Mouse (Mus musculus): ENCODE results near the gene Amz1. TPM values are rescaled to one million over a fixed set of nuclear protein-coding genes. Genes with fewer than 3 reads are reported as not detected.

Gene Amz1
- 0.10 and 2.4 TPM in 2 replicates for total RNA-seq (2017)

DNA sequence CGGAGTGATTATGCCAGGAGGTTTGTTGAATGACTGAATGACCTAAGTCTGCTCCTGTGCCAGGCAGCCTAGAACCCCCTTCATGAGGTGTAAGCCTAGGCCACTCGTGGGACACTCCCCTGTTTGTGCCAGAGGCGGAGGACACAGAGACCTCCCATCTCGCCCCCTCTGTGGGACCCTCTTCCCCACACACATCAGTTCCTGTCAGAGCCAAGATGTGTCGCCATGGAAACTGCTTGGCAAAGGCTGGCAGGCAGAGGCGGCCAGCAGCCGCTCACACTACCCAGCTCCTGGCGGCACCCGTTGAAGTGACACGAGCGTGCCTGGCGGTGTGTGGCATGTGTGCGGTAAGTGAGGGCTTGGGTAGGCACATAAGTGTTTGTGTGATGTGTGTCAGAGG lies at the start of gene Amz1:
Gene Amz1, plus strand, starts transcription at position 306 of the 400 bp plus-strand sequence.
- no peak for ATAC-seq (replicated peaks; ENCODE audit: low read depth, poor library complexity, severe bottlenecking)

DNA sequence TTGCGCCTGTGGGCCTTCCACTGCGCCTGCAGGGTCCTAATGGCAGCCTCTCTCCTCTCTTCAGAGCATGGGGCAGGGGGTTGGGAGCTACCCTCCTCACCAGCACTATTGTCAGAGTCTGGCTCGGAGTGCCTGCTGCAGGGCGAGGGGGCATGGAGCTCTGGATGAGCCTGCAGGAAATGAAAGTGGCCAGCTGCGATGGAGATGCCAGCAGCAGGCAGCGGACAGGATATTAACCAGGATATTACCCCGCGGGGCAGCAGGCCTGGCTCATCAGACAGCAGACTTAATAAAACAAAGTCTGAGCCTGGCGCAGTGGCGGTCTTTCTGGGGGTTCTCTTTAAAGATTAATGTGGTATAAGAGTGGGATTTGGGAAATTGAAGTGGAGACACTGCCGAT lies 48.8 kb upstream of the Amz1 start:
- ATAC-seq (replicated peaks; ENCODE audit: low read depth, poor library complexity, severe bottlenecking) = no peak

DNA sequence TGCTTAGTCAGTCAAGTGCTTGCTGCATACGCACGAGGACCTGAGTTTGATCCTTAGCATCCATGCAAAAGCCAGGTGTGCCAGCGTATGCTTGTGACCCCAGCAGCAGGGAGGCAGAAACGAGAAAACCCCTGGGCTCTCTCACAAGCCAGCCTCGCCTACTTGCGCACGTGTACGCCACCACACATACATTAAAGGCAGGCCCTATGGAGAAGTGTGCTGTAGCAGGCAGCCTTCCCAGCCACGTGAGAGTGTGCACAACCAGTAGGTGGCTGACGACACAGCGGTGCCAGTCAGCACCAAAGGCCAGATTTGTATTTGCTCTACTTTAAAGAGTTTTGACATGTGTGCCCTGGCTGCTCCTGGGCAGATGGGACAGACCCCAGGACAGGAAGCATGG lies 48.3 kb upstream of the Amz1 start:
- ATAC-seq (replicated peaks; ENCODE audit: low read depth, poor library complexity, severe bottlenecking) = no peak

DNA sequence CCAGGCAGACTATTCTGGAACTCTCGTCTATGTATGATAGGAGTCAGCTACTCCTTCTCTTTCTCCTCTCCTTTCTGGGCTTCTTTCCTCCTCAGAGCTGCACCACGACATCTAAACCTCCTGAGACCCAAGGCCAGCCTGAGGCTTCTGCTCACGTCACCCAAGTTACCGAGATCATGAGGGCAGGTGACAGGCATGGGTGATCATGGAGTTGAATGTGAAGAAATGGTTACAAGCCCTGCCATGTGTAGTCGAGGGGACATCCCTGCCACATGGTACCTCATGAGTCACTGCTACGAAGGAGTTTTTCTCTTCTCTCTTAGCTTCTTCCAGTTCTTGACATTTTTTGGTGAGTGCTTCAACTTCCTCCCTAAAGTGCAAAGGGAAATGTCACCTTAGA lies 46.8 kb upstream of the Amz1 start:
- no peak for ATAC-seq (replicated peaks; ENCODE audit: low read depth, poor library complexity, severe bottlenecking)

DNA sequence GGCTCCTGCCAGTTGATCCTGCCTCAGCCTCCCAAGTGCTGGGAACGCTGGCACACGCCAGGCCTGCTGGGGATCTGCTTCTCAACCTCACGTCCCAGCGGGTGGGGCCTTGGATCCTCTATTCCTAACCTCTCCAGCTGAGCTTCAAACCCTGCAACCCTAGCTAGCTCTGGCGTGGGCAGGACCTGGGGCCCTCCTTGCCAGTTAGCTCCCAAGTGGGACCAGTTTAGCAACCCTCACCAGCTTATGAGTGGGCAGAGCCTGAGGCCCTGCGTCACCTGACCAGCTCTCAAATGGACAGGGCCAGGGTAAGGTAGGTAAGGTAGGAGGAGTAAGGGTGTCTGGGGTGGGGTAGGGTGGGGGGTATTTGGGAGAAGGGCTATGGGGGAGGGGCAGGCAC lies 43.9 kb upstream of the Amz1 start:
- no peak for ATAC-seq (replicated peaks; ENCODE audit: low read depth, poor library complexity, severe bottlenecking)

DNA sequence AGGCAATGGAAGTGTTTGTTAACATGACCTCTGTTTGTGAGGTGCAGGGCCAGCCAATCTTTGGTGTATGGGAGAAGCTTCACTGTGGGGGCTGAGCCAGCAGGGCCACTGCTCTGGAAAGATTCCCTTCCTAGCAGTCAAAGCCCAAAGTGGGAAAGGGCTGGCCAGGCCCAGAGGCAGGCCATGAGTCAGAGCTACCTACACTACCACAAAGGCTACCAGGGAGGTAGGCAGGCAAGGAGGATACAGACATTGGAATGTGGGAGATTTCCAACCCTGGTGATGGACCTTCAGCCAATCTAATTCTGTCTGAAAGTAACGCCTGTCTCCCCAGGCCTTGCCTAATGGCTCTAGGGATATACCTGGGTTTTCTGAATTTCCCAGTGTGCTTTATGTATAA lies 43.0 kb upstream of the Amz1 start:
- ATAC-seq (replicated peaks; ENCODE audit: low read depth, poor library complexity, severe bottlenecking) = no peak

DNA sequence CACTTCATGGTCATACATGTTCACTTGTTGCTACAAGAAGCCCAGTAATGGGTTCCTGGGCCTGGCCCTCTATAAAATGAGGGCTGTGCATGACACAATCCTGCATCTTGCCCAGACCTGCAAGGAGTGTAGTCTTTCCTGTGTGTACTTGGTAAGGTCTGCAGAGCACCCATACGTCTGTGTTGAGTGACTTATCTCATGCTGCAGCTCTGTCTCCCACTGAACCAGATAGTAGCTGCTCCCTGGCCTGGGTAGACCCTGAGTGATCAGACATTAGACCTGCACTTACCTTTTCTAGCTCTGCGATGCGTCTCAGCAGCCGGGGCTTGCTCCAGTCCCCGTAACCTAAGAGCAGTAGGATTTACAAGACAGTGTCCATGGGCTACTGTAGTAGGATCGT lies 41.8 kb upstream of the Amz1 start:
- ATAC-seq (replicated peaks; ENCODE audit: low read depth, poor library complexity, severe bottlenecking) = no peak

DNA sequence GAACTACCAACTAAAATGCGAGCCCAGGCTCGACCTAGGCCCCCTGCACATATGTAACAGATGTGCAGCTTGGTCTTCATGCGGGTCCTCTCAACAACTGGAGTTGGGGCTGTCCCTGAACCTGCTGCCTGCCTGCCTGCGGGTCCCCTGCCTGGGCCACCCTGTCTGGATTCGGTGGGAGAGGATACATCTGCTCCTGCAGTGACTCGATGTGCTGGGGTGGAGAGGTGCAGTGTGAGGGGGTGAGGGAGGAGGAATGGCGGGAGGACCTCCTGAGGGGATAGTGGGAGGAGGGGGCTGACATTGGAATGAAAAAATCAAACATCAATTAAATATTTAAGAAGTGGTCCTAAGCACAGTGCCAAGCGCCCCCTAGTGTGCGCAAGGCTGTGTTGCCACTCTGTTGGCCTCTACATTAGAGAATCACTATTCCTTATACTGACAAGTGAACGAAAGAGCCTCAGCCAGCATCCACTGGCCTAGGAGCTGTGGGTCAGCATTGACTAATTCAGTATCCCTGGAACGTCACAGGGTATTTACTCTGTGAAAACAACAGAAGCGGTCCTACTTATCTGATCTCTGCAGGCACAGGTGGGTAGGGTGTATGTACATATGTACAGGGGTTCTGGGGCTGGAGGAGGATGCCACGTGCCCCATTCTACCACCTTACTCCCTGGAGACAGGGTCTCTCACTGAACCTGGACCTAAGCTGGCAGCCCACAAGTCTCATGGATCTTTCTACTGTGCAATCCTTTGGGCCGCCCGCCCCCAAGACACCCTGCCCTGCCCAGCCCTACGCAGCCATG lies 39.4 kb upstream of the Amz1 start:
- peak; percentile 76; the same call in 1 of the 2 replicates for ATAC-seq (replicated peaks; ENCODE audit: low read depth, poor library complexity, severe bottlenecking)

DNA sequence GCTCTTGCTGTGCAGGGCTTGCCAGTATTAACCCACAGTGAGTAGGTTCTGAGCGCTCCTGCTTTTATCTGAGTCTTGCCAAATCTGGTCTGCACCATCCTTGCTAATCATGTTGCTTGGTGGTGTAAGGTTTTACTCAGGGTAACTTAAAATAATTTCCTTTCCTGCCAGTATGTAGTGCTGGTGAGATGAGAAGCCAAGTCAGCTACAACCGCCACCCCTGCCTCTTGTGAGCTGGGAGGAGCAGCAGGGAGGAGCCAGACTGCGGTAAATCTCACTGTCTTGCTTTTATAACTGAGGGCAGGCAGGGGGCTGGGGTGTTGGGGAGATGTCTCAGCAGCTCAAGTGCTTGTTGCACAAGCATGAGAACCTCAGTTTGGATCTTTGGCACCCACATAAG lies 35.5 kb upstream of the Amz1 start:
- ATAC-seq (replicated peaks; ENCODE audit: low read depth, poor library complexity, severe bottlenecking) = no peak

DNA sequence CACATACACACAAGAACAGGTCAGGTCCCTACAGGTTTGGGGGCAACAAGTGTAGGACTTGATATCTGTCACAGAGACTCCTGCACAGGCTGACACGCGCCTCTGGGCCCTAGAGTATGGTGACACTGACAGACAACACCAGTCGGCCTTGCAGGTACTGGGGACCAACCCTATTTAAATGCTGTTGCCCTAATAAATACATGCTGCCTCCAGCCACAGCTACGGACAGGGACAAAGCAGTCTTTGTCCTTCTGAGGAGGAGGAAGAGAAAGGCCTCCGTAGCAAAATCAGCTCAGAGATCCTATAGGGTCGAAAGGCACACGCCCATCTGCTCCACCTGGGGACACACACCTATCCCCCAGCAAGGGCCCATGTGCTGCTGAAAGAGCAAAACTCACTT lies 27.9 kb upstream of the Amz1 start:
- no peak for ATAC-seq (replicated peaks; ENCODE audit: low read depth, poor library complexity, severe bottlenecking)

DNA sequence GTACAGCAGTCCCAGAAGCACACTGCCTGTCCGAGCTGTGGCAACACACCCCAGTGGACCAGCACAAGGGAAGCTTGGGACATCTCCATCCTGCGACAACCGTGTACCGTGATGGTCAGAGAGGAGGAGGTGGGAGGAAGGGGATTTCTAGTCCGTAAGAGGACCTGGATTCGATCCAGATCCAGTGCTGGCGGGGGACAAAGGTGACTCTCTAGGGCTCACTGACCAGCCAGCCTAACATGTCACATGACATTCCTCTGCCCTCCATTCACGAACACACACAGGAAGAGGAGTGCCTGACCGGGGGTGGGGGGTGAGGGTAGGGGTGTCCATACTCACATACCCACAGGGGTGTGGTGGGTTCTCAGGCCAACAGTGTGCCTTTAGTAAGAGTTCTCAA lies 24.2 kb upstream of the Amz1 start:
- ATAC-seq (replicated peaks; ENCODE audit: low read depth, poor library complexity, severe bottlenecking) = no peak

DNA sequence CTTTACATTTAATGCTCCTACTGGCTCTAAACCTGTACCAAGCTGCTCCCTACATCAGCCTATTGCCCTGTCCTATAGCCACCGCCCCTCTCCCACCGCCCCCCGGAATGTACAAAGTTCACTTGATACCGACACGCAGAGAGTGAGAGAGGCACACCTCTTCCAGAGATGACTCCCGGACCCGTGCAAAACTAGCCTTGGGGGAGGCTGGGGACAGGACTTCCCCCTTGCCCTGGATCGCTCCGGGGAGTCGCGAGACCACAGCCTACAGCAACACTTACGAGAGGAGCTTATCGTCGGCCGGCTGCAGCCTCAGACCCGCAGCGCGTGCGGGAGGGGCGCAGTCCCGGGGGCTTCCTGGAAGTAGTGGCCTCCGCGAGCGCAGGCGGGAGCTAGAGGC lies 22.3 kb upstream of the Amz1 start:
- peak; percentile 10 for ATAC-seq (replicated peaks; ENCODE audit: low read depth, poor library complexity, severe bottlenecking)

DNA sequence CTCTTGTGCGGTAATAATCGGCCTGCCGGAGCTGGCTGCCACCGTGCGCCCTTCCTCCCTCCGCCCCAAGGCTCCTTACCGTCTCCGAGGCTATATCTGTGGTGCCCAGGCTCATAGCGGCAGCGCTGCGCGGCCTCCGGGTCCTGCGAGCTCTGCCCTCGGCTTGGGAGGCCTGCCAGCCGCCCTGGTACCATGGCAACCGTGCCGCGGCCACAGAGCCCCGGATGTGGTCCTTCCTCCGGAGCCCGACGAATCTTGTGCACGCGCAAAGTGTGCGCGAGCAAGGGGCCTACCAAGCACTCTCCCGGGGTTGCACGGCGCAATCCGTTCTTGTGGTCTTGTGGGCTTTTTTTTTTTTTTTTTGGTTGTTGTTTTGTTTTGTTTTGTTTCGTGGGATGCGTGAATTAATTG lies 21.8 kb upstream of the Amz1 start, which contains the start of gene Iqce:
Gene Iqce, minus strand, starts transcription at position 276 of the 411 bp plus-strand sequence.
- ATAC-seq (replicated peaks; ENCODE audit: low read depth, poor library complexity, severe bottlenecking) = peak; percentile 53

DNA sequence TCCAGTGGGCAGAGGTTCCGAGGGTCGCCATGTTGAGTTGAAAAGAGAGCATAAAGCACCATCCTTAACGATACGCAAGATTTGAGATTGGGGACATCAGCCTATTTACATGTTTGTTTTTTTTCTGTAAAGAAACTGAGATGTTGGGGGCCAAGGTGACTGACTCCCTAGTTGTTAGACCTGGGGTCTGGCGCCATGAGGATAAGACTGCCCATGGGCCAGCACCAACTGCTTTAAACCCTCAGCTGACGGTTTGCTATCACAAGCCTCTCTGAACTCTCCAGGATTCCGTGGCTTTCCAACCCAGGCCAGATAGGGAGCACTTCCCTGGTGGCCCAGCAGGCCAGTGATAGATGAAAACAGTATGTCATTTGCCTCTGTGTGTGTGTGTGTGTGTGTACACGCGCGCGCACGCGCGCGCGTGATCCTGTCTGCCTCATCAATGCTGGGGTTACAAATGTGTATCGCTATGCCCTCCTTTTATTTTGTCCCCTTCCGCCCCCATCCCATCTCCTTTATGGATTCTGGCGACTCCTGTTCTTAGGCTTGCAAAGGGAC lies 21.2 kb upstream of the Amz1 start:
- ATAC-seq (replicated peaks; ENCODE audit: low read depth, poor library complexity, severe bottlenecking) = no peak

DNA sequence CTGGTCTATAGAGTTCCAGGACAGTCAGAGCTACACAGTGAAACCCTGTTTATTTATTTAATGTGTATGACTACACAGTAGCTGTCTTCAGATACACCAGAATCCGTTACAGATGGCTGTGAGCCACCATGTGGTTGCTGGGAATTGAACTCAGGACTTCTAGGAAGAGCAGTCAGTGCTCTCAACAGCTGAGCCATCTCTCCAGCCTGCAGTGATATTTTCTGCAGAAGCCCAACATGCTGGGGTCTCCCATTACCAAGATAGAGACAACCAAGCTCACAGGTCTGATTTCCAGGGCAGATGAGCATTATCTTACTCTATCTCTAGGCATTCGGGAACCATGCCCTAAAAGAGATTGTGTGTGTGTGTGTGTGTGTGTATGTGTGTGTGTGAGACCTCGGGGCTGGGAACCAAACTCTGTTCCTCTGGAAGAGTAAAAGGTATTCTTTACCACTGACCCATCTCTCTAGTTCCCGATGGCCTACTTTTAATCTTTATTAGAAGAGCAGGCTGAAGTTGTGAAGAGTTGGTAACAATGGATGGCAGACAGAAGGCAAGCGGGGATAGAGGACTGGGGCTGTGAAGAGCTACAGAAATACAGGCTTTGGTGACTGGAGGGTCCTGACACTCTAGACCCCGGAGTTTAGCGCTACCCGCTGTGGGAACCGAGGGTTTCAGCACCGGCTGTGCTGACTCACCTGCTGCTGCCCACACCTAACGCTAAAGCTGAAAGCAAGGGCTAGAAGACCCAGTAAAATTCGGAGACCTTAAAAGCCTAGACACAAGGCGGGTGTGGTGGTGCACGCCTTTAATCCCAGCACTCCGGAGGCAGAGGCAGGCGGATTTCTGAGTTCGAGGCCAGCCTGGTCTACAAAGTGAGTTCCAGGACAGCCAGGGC lies 20.2 kb upstream of the Amz1 start:
- no peak for ATAC-seq (replicated peaks; ENCODE audit: low read depth, poor library complexity, severe bottlenecking)

DNA sequence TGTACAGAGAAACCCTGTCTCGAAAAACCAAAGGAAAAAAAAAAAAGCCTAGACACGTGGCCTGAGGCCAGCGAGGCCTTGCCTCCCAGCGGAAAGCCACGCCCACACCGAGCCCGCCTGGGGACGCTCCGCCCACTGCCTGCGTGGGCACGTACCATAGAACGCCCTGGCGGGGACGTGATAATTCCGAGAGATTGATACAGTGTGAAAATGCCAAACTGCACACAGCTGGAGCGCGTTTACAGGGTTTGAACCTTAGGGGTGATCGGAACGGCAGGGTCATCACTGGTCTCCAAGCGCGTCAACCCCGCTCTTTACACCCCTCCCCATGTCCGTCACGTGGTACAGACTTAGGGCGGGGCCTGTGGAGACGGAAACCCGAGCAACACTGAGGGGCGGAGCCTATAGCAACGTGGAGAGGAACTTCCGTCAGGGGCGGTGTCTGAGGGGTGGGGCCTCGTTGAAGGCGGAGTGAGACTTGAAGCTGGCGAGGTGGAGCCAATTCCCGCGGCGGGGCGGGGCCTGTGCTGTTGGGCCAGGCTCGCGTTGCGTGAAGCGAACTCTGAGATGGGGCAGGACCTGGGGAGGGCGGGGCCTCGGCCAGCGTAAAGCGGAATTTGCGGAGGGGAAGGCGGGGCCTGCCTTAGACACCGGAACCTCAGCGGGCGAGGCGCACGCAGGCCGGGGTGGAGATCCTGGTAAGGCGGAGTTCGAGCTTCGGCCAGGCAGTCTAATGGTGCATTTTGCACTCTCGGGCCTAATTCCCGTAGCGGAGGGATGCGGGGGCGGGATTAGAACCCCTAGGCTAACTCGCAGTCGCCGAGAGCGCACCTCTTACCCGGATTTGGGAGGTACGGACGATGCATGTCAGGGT lies 19.3 kb upstream of the Amz1 start, which contains the start of gene Brat1:
Gene Brat1, plus strand, starts transcription at position 634 of the 874 bp plus-strand sequence.
- ATAC-seq (replicated peaks; ENCODE audit: low read depth, poor library complexity, severe bottlenecking) = peak; percentile 77

DNA sequence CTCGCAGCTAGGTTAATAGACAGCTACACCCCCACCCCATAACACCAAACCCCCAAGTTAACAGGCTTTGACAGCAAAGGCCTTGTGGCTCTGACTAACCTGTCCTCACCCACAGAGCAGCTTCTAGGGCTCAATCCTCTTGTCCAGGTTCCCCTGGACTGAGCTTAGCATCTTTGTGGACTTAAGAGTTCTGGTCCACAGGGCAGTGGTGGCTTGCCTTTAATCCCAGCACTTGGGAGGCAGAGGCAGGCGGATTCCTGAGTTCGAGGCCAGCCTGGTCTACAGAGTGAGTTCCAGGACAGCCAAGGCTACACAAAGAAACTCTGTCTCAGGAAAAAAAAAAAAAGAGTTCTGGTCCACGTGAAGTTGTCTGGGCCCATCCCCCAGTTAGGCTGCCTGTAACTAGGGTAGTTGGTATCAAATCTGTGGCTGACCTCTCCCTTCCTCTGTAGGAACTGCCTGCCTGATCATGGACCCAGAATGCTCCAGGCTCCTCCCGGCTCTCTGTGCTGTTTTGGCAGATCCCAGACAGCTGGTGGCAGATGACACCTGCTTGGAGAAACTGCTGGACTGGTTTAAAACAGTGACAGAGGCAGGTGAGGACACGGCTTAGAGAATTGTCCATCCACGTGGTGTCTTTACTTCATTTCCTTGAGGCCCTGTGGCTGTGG lies 18.3 kb upstream of the Amz1 start:
- no peak for ATAC-seq (replicated peaks; ENCODE audit: low read depth, poor library complexity, severe bottlenecking)

DNA sequence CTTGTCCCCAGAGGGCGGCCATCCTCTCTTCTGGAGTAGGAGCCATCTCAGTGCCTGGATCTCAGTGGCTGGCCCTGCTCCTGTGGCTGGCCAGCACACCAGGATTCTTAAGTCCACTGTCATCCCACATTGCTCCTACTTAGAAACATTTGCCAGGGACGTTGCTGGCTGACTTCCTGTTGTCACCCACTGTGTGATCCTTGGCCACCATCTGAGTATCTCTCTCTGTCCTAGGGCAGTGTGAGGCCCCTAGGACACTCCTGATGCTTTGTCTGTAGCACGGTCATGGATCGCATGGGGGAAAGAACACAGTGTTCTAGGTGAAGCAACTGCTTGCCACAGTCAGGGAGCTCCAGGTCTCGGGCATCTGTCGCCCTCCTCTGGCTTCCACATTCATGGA lies 13.6 kb upstream of the Amz1 start:
- ATAC-seq (replicated peaks; ENCODE audit: low read depth, poor library complexity, severe bottlenecking) = no peak

DNA sequence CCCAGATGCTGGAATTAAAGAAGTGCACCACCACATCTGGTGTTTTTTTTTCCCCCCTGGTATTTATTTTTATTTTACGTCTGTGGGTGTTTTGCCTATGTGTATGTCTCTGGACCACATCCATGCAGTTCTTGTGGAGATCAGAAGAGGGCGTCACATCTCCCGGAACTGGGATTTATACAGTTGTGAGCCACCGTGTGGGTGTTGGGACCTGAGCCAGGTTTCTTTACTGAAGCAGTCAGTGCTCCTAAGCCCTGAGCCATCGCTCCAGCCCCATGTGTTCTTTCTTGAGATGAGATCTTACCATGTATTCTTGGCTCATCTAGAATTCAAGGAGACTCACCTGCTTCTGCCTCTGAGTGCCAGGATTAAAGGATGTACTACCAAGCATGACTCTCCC lies 12.9 kb upstream of the Amz1 start:
- no peak for ATAC-seq (replicated peaks; ENCODE audit: low read depth, poor library complexity, severe bottlenecking)
